Mouse (Mus musculus) heart, adult 2 months (tissue): ENCODE data around the gene Ptgs1.

Experiments used
- CTCF ChIP-seq: fragments of 200-600 bp; IDR thresholded peaks from 2 replicates; pipeline ENCODE4 v1.8.1; 2022; ENCODE audit warnings: antibody characterized with exemption, mild to moderate bottlenecking, moderate library complexity
- EP300 ChIP-seq: fragments of 200-500 bp; IDR thresholded peaks from 2 replicates; pipeline ENCODE4 v1.6.1; 2011; ENCODE audit warnings: low read depth, low read length, control low read depth; ENCODE audit not compliant: insufficient read depth
- POLR2A ChIP-seq: fragments of 200-500 bp; IDR thresholded peaks from 2 replicates; pipeline ENCODE4 v1.6.1; 2011; ENCODE audit warnings: mild to moderate bottlenecking, low read depth, low read length, control low read depth; ENCODE audit not compliant: insufficient read depth

DNA sequence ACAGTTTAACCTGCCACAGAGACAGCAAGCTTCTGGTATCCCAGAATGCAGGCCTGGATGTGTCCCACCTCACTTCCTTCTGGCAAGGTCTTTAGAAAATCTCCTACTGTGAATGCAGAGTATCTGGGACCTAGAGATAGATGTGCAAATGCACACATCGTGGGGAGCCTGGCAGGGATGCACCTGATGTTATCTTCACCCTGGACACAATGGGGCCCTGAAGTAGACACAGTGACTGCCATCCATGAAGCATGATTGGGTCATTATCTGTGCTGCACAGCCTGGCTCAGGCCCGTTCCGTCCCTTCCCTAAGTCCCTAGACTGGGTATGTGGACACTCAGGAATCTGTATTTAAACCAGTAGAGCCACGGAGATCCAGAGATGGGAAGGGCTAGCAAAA, 25.6 kb upstream of the Ptgs1 start:
- TF ChIP-seq CTCF = no peak
- no peak for TF ChIP-seq EP300
- no peak for TF ChIP-seq POLR2A
